Mouse (Mus musculus) heart, adult 2 months (tissue): ENCODE measurements around the gene Tshz2.

Experiments
- CTCF ChIP-seq: fragments of 200-600 bp; IDR thresholded peaks from 2 replicates; pipeline ENCODE4 v1.8.1; 2022; ENCODE audit warnings: antibody characterized with exemption, mild to moderate bottlenecking, moderate library complexity
- EP300 ChIP-seq: fragments of 200-500 bp; IDR thresholded peaks from 2 replicates; pipeline ENCODE4 v1.6.1; 2011; ENCODE audit warnings: low read depth, low read length, control low read depth; ENCODE audit not compliant: insufficient read depth

GRCm38 (mm10) chr2:169647091-169647490, 14.3 kb downstream of the Tshz2 start:
- TF ChIP-seq CTCF: no peak
- no peak for TF ChIP-seq EP300
